Mouse (Mus musculus): ENCODE results near the gene Gas2l2. TPM values are rescaled to one million over a fixed set of nuclear protein-coding genes. Genes with fewer than 3 reads are reported as not detected.

Gas2l2 gene
- total RNA-seq, 2 experiments from 2014 or later, result not detected

DNA sequence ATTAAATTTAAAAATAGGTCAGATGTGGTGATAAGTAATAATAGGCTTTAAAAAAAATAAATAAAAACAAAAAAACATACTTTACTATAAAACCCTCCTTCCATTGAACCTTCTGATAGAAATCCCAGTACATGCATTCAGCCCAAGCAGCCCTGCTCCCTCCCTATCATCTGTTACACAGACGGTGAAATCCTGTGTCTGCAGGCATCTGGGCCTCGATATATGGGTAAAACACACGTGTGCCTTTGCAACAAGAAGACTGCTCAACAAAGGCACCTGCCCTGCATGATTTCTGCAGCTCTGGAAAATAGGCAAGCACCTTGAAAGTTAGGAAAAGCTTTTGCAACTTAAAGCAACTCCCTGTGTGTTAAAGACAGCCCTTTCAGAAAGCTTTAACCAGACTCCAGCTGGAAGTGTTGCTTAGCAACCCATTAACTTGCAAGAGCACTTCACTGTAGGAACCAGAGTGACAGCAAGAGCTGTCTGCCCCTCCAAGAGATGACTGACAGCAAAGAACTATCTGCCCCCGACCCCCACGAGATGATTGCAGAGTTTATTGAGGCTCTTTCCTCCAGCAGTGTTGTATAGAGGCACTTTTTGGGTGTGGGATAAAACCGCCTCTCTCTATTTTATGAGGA is 34.3 kb downstream of the Gas2l2 start:
- no peak for DNase-seq

DNA sequence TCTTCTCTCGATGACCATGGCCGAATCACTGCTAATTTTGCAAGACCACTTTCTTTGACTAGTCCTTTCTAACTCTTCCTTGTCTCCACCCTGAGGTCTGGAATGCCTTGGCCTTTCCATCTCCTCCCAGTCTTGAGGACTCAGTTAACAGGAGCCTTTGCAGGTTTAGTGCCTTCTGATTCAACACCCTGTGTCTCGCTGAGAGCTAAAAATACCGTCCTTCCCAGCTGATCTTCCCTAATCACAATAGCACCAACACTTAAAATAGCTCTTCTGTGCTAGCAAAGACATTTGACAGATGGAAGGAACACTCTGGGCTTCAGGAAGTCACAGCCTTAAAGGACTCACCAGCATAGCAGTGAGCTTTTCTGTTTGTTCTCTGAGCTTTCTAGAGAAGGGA is 36.2 kb downstream of the Gas2l2 start:
- DNase-seq, result no peak

DNA sequence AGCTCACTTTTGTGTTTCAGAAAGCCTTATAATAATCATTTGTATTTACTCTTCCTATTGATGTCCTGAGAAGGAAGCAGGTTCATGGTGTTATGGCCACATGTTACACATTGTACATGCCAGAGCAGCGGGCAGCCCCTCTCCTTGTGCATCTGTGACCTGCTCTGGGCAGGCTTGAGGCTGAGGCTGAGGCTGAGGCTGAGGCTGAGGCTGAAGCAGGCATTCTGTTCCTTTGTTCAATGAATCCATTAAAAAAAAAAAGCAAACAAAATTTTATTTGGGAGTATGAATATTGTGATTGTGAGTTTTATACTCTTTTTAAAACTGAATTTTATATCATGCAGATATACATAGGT is 45.7 kb downstream of the Gas2l2 start:
- DNase-seq, result no peak

DNA sequence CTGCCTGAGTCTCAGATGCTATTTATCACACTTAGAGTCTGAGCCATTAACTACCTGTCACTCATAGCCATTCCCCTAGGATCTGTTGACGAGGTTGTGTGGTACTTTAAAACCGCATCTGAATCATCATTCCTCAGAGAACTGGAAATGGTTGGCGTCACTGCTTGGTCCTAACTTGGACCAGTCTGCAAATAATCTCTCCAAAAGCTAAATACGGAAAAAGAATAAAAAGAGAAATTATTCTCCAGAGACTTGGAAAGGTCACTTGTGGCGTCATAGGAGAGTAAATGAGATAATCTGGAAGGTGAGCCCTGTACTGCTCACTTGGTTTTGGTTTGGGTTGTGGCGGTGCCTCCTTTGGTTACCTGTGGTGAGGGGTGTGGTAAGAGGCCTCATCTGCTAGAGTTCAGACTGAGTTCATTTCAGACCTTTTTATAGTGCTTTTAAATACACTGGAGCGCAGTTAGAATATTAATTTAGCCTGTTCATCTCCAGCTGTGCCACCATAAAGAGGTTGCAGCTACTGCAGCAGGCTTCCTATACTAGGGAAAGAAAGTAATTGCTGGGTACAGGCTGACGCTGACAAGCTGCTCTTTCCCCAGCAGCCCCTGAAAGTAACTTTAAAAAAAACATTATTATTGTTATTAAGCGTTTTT is 46.3 kb downstream of the Gas2l2 start:
- no peak for DNase-seq

DNA sequence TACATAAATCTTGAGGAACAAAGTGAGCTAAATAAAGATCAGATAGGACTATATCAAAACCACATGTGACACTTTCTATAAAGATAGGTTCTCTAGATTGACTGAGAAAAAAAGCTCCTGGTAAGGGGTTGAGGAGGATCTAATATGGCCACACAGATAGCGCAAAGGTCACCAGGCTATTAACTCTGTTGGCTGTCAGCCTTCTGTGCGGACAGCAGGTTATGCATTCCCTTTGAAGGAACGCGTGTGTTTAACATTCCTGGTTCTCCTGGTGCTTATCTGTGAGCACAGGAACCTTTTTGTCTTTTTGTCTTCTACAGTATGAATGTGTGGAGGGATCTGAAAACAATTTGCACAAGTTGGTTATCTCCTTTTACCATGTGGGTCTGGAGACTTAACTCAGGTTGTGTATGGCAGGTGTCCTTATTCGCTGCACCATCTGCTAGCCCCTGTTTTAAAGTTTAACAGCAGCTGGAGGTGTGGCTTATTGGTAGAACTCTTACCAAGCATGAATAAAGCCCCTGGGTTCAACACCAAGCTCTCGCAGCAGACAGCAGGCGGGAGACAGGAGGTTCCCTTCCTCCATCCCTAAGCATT is 49.4 kb downstream of the Gas2l2 start:
- no peak for DNase-seq

Other genes starting within 250 kb of the Gas2l2 start
- 1 to 10 TPM; 3.3 to 3.9 TPM for gene Slfn3, start 238.1 kb downstream of the Gas2l2 start, total RNA-seq (2021)
- 1 to 10 TPM in 1 of 2 experiments, under 1 TPM in 1; 0.60 to 2.0 TPM for gene Slfn14, start 142.7 kb downstream of the Gas2l2 start, total RNA-seq (2021)
- gene Ap2b1, start 130.4 kb downstream of the Gas2l2 start, total RNA-seq (2021), result 10 to 100 TPM; 78.1 to 96.0 TPM
- 10 to 100 TPM in 1 of 2 experiments, 1 to 10 TPM in 1; 8.4 to 13.1 TPM for gene Pex12, start 126.9 kb downstream of the Gas2l2 start, total RNA-seq (2021)
- gene Rasl10b, start 20.3 kb downstream of the Gas2l2 start, total RNA-seq (2021), result 1 to 10 TPM; 8.5 to 9.1 TPM
- 1 to 10 TPM in 1 of 2 experiments, under 1 TPM in 1; 0.30 to 1.4 TPM for gene 1700020L24Rik, start 8.2 kb upstream of the Gas2l2 start, total RNA-seq (2021)
- 10 to 100 TPM in 1 of 2 experiments, 1 to 10 TPM in 1; 9.8 to 15.1 TPM for gene Mmp28, start 33.6 kb upstream of the Gas2l2 start, total RNA-seq (2021)
- gene Taf15, start 43.6 kb upstream of the Gas2l2 start, total RNA-seq (2021), result 10 to 100 TPM; 54.9 to 58.4 TPM
- gene Heatr9, start 92.7 kb upstream of the Gas2l2 start, total RNA-seq (2021), result not detected
- 1 to 10 TPM; 7.9 to 8.8 TPM for gene Ccl5, start 101.1 kb upstream of the Gas2l2 start, total RNA-seq (2021)
- 10 to 100 TPM in 1 of 2 experiments, 1 to 10 TPM in 1; 8.6 to 12.2 TPM for gene Ccl9, start 149.2 kb upstream of the Gas2l2 start, total RNA-seq (2021)
- gene Ccl6, start 163.6 kb upstream of the Gas2l2 start, total RNA-seq (2021), result 10 to 100 TPM in 1 of 2 experiments, 1 to 10 TPM in 1; 6.6 to 12.9 TPM
- not detected for gene Rpl9-ps1, start 216.2 kb upstream of the Gas2l2 start, total RNA-seq (2021)
- under 1 TPM in 1 of 2 experiments, not detected in 1; 0.36 TPM for gene Ccl3, start 219.9 kb upstream of the Gas2l2 start, total RNA-seq (2021)
- gene Ccl4, start 233.1 kb upstream of the Gas2l2 start, total RNA-seq (2021), result not detected